Mouse (Mus musculus) liver, embryonic 14.5 days (tissue): Measurements from ENCODE around the gene Nrp2. TPM values are rescaled to one million over a fixed set of nuclear protein-coding genes. Genes with fewer than 3 reads are reported as not detected.

ENCODE experiments used
- ATAC-seq: fragments of 200-750 bp; cut with Nextera tagmentation; 2 replicates; pipeline ENCODE4 v1.8.0; 2017; ENCODE audit warnings: moderate number of reproducible peaks, mild to moderate bottlenecking, moderate library complexity; ENCODE audit not compliant: insufficient read depth
- DNase-seq, 3 experiments: peaks; one replicate each; pipeline ENCODE4 v3.0.0-alpha.2; 2012 to 2013; ENCODE audit warnings: low read depth in 3 of 3, low spot score in 3 of 3
- H3K27ac ChIP-seq: fragments of 300-500 bp; sonication (generic); 2 replicates; pipeline ENCODE4 v1.5.1; 2014; ENCODE audit warnings: moderate library complexity, mild to moderate bottlenecking, control low read depth, inconsistent platforms
- H3K27me3 ChIP-seq: fragments of 300-500 bp; sonication (generic); 2 replicates; pipeline ENCODE4 v1.6.1; 2014; ENCODE audit warnings: mild to moderate bottlenecking, low read length, moderate library complexity; ENCODE audit not compliant: control insufficient read depth, insufficient read depth
- H3K36me3 ChIP-seq: fragments of 300-500 bp; sonication (generic); replicated peaks from 2 replicates; pipeline ENCODE4 v1.6.1; 2014; ENCODE audit warnings: low read depth; ENCODE audit not compliant: control insufficient read depth, insufficient read depth
- H3K4me1 ChIP-seq, 2 experiments: fragments of 200-500 bp in 1 of 2; fragments of 300-500 bp in 1 of 2; sonication (generic) in 1 of 2; replicated peaks; 2 replicates each; pipeline ENCODE4 v1.6.1; 2012 to 2014; ENCODE audit warnings: antibody characterized with exemption in 1 of 2, inconsistent platforms in 1 of 2, low read length in 1 of 2; ENCODE audit not compliant: control insufficient read depth in 2 of 2, insufficient read depth in 2 of 2
- H3K4me2 ChIP-seq: fragments of 300-500 bp; sonication (generic); 2 replicates; pipeline ENCODE4 v1.6.1; 2014; ENCODE audit warnings: low read depth, mild to moderate bottlenecking, control low read depth, moderate library complexity
- H3K4me3 ChIP-seq, 2 experiments: fragments of 200-500 bp in 1 of 2; fragments of 300-500 bp in 1 of 2; sonication (generic) in 1 of 2; 2 replicates each; pipeline ENCODE4 v1.5.1; 2012 to 2014; ENCODE audit warnings: low read depth in 2 of 2, low read length in 2 of 2, mild to moderate bottlenecking in 2 of 2, control low read depth in 1 of 2, inconsistent platforms in 1 of 2, moderate library complexity in 1 of 2; ENCODE audit not compliant: insufficient read depth in 1 of 2
- H3K9ac ChIP-seq: fragments of 300-500 bp; sonication (generic); replicated peaks from 2 replicates; pipeline ENCODE4 v1.6.1; 2014; ENCODE audit warnings: mild to moderate bottlenecking, control low read depth, moderate library complexity
- H3K9me3 ChIP-seq: fragments of 300-500 bp; sonication (generic); 2 replicates; pipeline ENCODE4 v1.6.1; 2016; ENCODE audit warnings: low read length, mixed read lengths; ENCODE audit not compliant: control insufficient read depth
- CTCF ChIP-seq: IDR thresholded peaks from 2 replicates; pipeline ENCODE4 v1.5.1; 2016; ENCODE audit warnings: antibody characterized with exemption, low read depth, control low read depth
- EP300 ChIP-seq: IDR thresholded peaks from 2 replicates; pipeline ENCODE4 v1.6.1; 2016; ENCODE audit warnings: antibody characterized with exemption, low read depth
- WGBS: fragments of 180-500 bp; shearing (Covaris S2); extraction: QIAGEN DNeasy Blood & Tissue Kit; methylation state at CpG from one replicate; pipeline ENCODE4 v1.1.7; 2014; ENCODE audit not compliant: insufficient replicate concordance; 5-methylcytosine and 5-hydroxymethylcytosine counted together
- polyA plus RNA-seq, 2 experiments: library from polyadenylated mRNA; depleted of rRNA in 1 of 2; stranded (reverse) in 1 of 2; unstranded in 1 of 2; fragments of >200 nt; fragmentation: Nextera tagmentation in 1 of 2; extraction: Ambion mirVana in 1 of 2; gene quantifications; 2 replicates each; pipeline versions ENCODE4 v1.2.1 to v1.2.3; 2012 to 2014

Nrp2 gene
- polyA plus RNA-seq, 2 experiments, result 0.32 to 0.76 TPM

- Histone ChIP-seq H3K36me3 (no peaks in the 10 kb centered on the region), H3K9me3 (no peaks in the 10 kb centered on the region), H3K27me3 (no peaks in the 10 kb centered on the region), H3K27ac (no peak overlapping the region), H3K4me2 (no peak overlapping the region), H3K4me1 (no peaks in the 10 kb centered on the region), H3K9ac (no peak overlapping the region), H3K4me3 (no peak overlapping the region)
- TF ChIP-seq EP300 (no peak), CTCF (no peak)
- 53% methylated on average over 9 of the region's 9 CpGs for WGBS
- DNase-seq (no peak), ATAC-seq (no peak)
Measured at GRCm38 (mm10) chr1:62853362-62853761, 150.3 kb downstream of the Nrp2 start.

- 53% methylated on average over 4 of the region's 4 CpGs for WGBS
- no peak for DNase-seq
- TF ChIP-seq CTCF, result no peak
- no peak for TF ChIP-seq EP300
- Histone ChIP-seq H3K36me3 (no peaks in the 10 kb centered on the region), H3K9ac (no peak overlapping the region), H3K4me2 (no peak overlapping the region), H3K27me3 (no peaks in the 10 kb centered on the region), H3K4me1 (no peaks in the 10 kb centered on the region), H3K9me3 (no peaks in the 10 kb centered on the region), H3K4me3 (no peak overlapping the region), H3K27ac (no peak overlapping the region)
- ATAC-seq, result no peak
Measured at GRCm38 (mm10) chr1:62853996-62854395, 150.9 kb downstream of the Nrp2 start.

- Histone ChIP-seq H3K4me1 (peaks cover 0 to 2% of the 10 kb centered on the region in 2 experiments; a peak in 1 of 4 replicates), H3K27ac (no peak overlapping the region), H3K27me3 (no peaks in the 10 kb centered on the region), H3K9ac (no peak overlapping the region), H3K36me3 (no peaks in the 10 kb centered on the region), H3K4me2 (no peak overlapping the region), H3K4me3 (no peak overlapping the region), H3K9me3 (no peaks in the 10 kb centered on the region)
- 36% methylated on average over 2 of the region's 2 CpGs for WGBS
- TF ChIP-seq EP300, result no peak
- TF ChIP-seq CTCF, result no peak
- ATAC-seq (no peak), DNase-seq (no peak)
Measured at GRCm38 (mm10) chr1:62859098-62859497, 156.0 kb downstream of the Nrp2 start.

- ATAC-seq (no peak), DNase-seq (no peak)
- Histone ChIP-seq H3K4me1 (peaks cover 0 to 2% of the 10 kb centered on the region in 2 experiments; a peak in 1 of 4 replicates), H3K9me3 (no peaks in the 10 kb centered on the region), H3K27ac (no peak overlapping the region), H3K4me3 (no peak overlapping the region), H3K36me3 (no peaks in the 10 kb centered on the region), H3K9ac (no peak overlapping the region), H3K4me2 (no peak overlapping the region), H3K27me3 (no peaks in the 10 kb centered on the region)
- WGBS, result 43% methylated on average over 9 of the region's 9 CpGs
- TF ChIP-seq CTCF, result no peak
- no peak for TF ChIP-seq EP300
Measured at GRCm38 (mm10) chr1:62859556-62860300, 156.6 kb downstream of the Nrp2 start.

GRCm38 (mm10) chr1:62860327-62860726 is 157.2 kb downstream of the Nrp2 start:
- 61% methylated on average over 5 of the region's 5 CpGs for WGBS
- Histone ChIP-seq H3K27ac (no peak overlapping the region), H3K27me3 (no peaks in the 10 kb centered on the region), H3K9me3 (no peaks in the 10 kb centered on the region), H3K36me3 (no peaks in the 10 kb centered on the region), H3K9ac (no peak overlapping the region), H3K4me3 (no peak overlapping the region), H3K4me2 (no peak overlapping the region), H3K4me1 (peaks cover 0 to 2% of the 10 kb centered on the region in 2 experiments; a peak in 1 of 4 replicates)
- DNase-seq, result no peak
- ATAC-seq, result no peak
- TF ChIP-seq CTCF (no peak), EP300 (no peak)
